Comparison of ENCODE assay signal across 25 mouse cellular contexts in genomic region chr14:120335366-120335765, GRCm38 (mm10). TPM values are rescaled to one million over a fixed set of nuclear protein-coding genes. Genes with fewer than 3 reads are reported as not detected.
DNase-seq lines count a peak whose midpoint lies in the region; ATAC-seq and TF ChIP-seq lines count a peak whose summit lies in the region.
"Had no signal": no experiment of that assay in that cellular context is flagged by ENCODE, and none has a peak within 500 bp of the region (broad histone marks: within the 10 kb centered on the region; RNA-seq: fewer than 3 reads in every experiment).

No protein-coding gene starts in this region.

- no peak overlapping the region for H3K4me2 ChIP-seq in heart, postnatal 0 days (ENCODE audit: low read depth, low read length)
- H3K4me2 ChIP-seq in midbrain, embryonic 11.5 days = no peak overlapping the region
- no peak overlapping the region for H3K4me2 ChIP-seq in midbrain, embryonic 14.5 days (ENCODE audit: low read length)
- H3K4me2 ChIP-seq: forebrain, embryonic 13.5 days; heart, embryonic 15.5 days; hindbrain, embryonic 14.5 days had no signal

- TF ChIP-seq POLR2A in heart, adult 2 months (IDR thresholded peaks at IDR 0.05; ENCODE audit: insufficient read depth, low read depth, low read length) = no peak

- H3K9me3 ChIP-seq in heart, postnatal 0 days (replicated peaks; ENCODE audit: control insufficient read depth, low read length) = no peaks in the 10 kb centered on the region
- H3K9me3 ChIP-seq in midbrain, embryonic 11.5 days (ENCODE audit: control insufficient read depth, low read length) = no peaks in the 10 kb centered on the region
- no peaks in the 10 kb centered on the region for H3K9me3 ChIP-seq in midbrain, embryonic 14.5 days (ENCODE audit: control insufficient read depth, low read length)
- H3K9me3 ChIP-seq: forebrain, embryonic 10.5 days; forebrain, embryonic 13.5 days; heart, embryonic 10.5 days; heart, embryonic 15.5 days had no signal

- H3K9ac ChIP-seq in heart, adult 2 months (ENCODE audit: low read depth, low read length) = no peak overlapping the region
- no peak overlapping the region for H3K9ac ChIP-seq in heart, postnatal 0 days (replicated peaks; ENCODE audit: low read depth, low read length)
- no peak overlapping the region for H3K9ac ChIP-seq in midbrain, embryonic 11.5 days (ENCODE audit: low read length)
- no peak overlapping the region for H3K9ac ChIP-seq in midbrain, embryonic 14.5 days (replicated peaks; ENCODE audit: low read length)
- H3K9ac ChIP-seq: forebrain, embryonic 13.5 days; heart, embryonic 15.5 days; hindbrain, embryonic 14.5 days had no signal

- peaks cover 47% of the 10 kb centered on the region for H3K36me3 ChIP-seq in heart, adult 2 months (ENCODE audit: control insufficient read depth, insufficient read depth, low read length)
- peaks cover 15% of the 10 kb centered on the region for H3K36me3 ChIP-seq in heart, postnatal 0 days (replicated peaks; ENCODE audit: control insufficient read depth, insufficient read depth, low read length)
- no peaks in the 10 kb centered on the region for H3K36me3 ChIP-seq in midbrain, embryonic 11.5 days (ENCODE audit: control insufficient read depth, insufficient read depth, low read length)
- H3K36me3 ChIP-seq in midbrain, embryonic 14.5 days (ENCODE audit: control insufficient read depth, insufficient read depth, low read length) = no peaks in the 10 kb centered on the region
- H3K36me3 ChIP-seq: heart, embryonic 15.5 days had no signal

- H3K79me2 ChIP-seq in heart, adult 2 months (replicated peaks; ENCODE audit: control insufficient read depth, insufficient read depth, low read length) = peaks cover 8% of the 10 kb centered on the region

- H3K4me1 ChIP-seq in heart, adult 2 months (ENCODE audit: control insufficient read depth, insufficient read depth, low read length) = peaks cover 38% of the 10 kb centered on the region
- peaks cover 46% of the 10 kb centered on the region for H3K4me1 ChIP-seq in heart, postnatal 0 days (ENCODE audit: control insufficient read depth, insufficient read depth)
- H3K4me1 ChIP-seq in midbrain, embryonic 11.5 days (ENCODE audit: control insufficient read depth, insufficient read depth, low read length) = peaks cover 19% of the 10 kb centered on the region
- H3K4me1 ChIP-seq in midbrain, embryonic 14.5 days (ENCODE audit: control insufficient read depth, insufficient read depth, low read length) = peaks cover 16% of the 10 kb centered on the region; the same call in 1 of the 2 replicates

- no peak for TF ChIP-seq CTCF in heart, adult 2 months (IDR thresholded peaks at IDR 0.05)
- no peak for TF ChIP-seq CTCF in heart, postnatal 0 days (IDR thresholded peaks at IDR 0.05; ENCODE audit: low read depth)

- peak; percentile 22 for DNase-seq in adrenal gland, postnatal 14 days
- DNase-seq in adrenal gland, postnatal 25 days = no peak
- no peak for DNase-seq in heart, adult 2 months
- DNase-seq in heart, adult 18-20 months = no peak
- DNase-seq in heart, postnatal 0 days (ENCODE audit: low spot score) = no peak
- DNase-seq in heart, postnatal 14 days = no peak
- DNase-seq in midbrain, embryonic 11.5 days (ENCODE audit: low spot score, missing footprints) = peak; percentile 72
- no peak for DNase-seq in midbrain, embryonic 14.5 days
- DNase-seq: adrenal gland, postnatal 10 days; cerebellum, adult 18-20 months; cerebellum, adult 9-10 months; cerebellum, postnatal 14 days; gastrocnemius, postnatal 14 days; heart, postnatal 4 days; kidney, adult 18-20 months had no signal

- 62% methylated on average over 9 of the region's 9 CpGs for WGBS in heart, adult 2 months
- WGBS in heart, postnatal 0 days = 75% methylated on average over 9 of the region's 9 CpGs
- 89% methylated on average over 9 of the region's 9 CpGs for WGBS in midbrain, embryonic 11.5 days
- 85% methylated on average over 9 of the region's 9 CpGs for WGBS in midbrain, embryonic 14.5 days

- H3K27me3 ChIP-seq in heart, adult 2 months (ENCODE audit: control insufficient read depth, insufficient read depth, low read length) = no peaks in the 10 kb centered on the region
- no peaks in the 10 kb centered on the region for H3K27me3 ChIP-seq in heart, postnatal 0 days (ENCODE audit: control insufficient read depth, insufficient read depth, low read length)
- H3K27me3 ChIP-seq in midbrain, embryonic 11.5 days (ENCODE audit: control insufficient read depth, insufficient read depth, low read length) = no peaks in the 10 kb centered on the region
- no peaks in the 10 kb centered on the region for H3K27me3 ChIP-seq in midbrain, embryonic 14.5 days (ENCODE audit: control insufficient read depth, insufficient read depth, low read length)
- H3K27me3 ChIP-seq: forebrain, embryonic 13.5 days; heart, embryonic 15.5 days; Patski had no signal

- no peak for ATAC-seq in heart, postnatal 0 days (ENCODE audit: insufficient read depth, low read depth)
- ATAC-seq in midbrain, embryonic 11.5 days (ENCODE audit: low FRiP score) = no peak
- no peak for ATAC-seq in midbrain, embryonic 14.5 days (ENCODE audit: low FRiP score, low TSS enrichment)
- ATAC-seq: forebrain, embryonic 13.5 days; forebrain, embryonic 16.5 days; hindbrain, postnatal 0 days; inflammation-experienced regulatory T-cells, adult 6 months; intestine, embryonic 16.5 days; Patski had no signal

- TF ChIP-seq EP300 in heart, adult 2 months (IDR thresholded peaks at IDR 0.05; ENCODE audit: insufficient read depth, low read depth, low read length) = 0 out of 2 replicates have a peak, but pooled peaks have one; percentile 14
- TF ChIP-seq EP300 in heart, postnatal 0 days (IDR thresholded peaks at IDR 0.05; ENCODE audit: low read depth) = no peak

- H3K27ac ChIP-seq in heart, adult 2 months = no peak overlapping the region
- peak overlapping the region; percentile 20; the same call in 1 of the 2 replicates for H3K27ac ChIP-seq in heart, postnatal 0 days (ENCODE audit: low read depth)
- no peak overlapping the region for H3K27ac ChIP-seq in midbrain, embryonic 11.5 days (ENCODE audit: low read depth, low read length)
- no peak overlapping the region for H3K27ac ChIP-seq in midbrain, embryonic 14.5 days (replicated peaks; ENCODE audit: low read depth, low read length)
- H3K27ac ChIP-seq: forebrain, embryonic 10.5 days; forebrain, embryonic 13.5 days; heart, embryonic 10.5 days; hindbrain, embryonic 14.5 days; hindbrain, postnatal 0 days had no signal

- H3K4me3 ChIP-seq in heart, adult 2 months = no peak overlapping the region
- no peak overlapping the region for H3K4me3 ChIP-seq in heart, postnatal 0 days (ENCODE audit: low read depth, low read length)
- no peak overlapping the region for H3K4me3 ChIP-seq in midbrain, embryonic 11.5 days (ENCODE audit: low read depth, low read length)
- no peak overlapping the region for H3K4me3 ChIP-seq in midbrain, embryonic 14.5 days (replicated peaks; ENCODE audit: low read depth, low read length)
- H3K4me3 ChIP-seq: forebrain, embryonic 10.5 days; forebrain, embryonic 13.5 days; heart, embryonic 10.5 days; heart, embryonic 15.5 days had no signal

- intact Hi-C loops in heart, adult 2 months (cut with DNase I) = loop anchor here (5.0 kb wide), 2 partner anchors 52 to 58 kb away; partner anchors contain the start of gene Mbnl2
- intact Hi-C loops in heart, postnatal 14 days (cut with DNase I) = loop anchor here (5.0 kb wide), 1 partner anchor 58 kb away; the partner anchor contains the start of gene Mbnl2

RNA-seq across cellular contexts. Expression of gene Mbnl2, which starts 59.9 kb away (rescaled TPM):
- 206 and 223 TPM in 2 replicates for total RNA-seq in adrenal gland, postnatal 14 days (2021)
- total RNA-seq in adrenal gland, postnatal 25 days (2021) = 202 and 226 TPM in 2 replicates
- 100 to 1,000 TPM; 221 to 258 TPM for total RNA-seq in heart, adult 2 months (2021)
- 91.1 and 133 TPM in 2 replicates for polyA plus RNA-seq in heart, adult 2 months (2012; rRNA removed)
- 100 to 1,000 TPM; 218 to 240 TPM for total RNA-seq in heart, adult 18-20 months (2021)
- total RNA-seq in heart, postnatal 0 days (2014; rRNA removed; ENCODE audit: low replicate concordance) = 288 and 337 TPM in 2 replicates
- polyA plus RNA-seq in heart, postnatal 0 days (2015; fragmentation: Nextera tagmentation; extraction: Ambion mirVana) = 136 and 137 TPM in 2 replicates
- 100 to 1,000 TPM; 237 to 252 TPM for total RNA-seq in heart, postnatal 14 days (2021)
- 36.4 and 40.8 TPM in 2 replicates for polyA plus RNA-seq in midbrain, embryonic 11.5 days (2014; fragmentation: Nextera tagmentation; extraction: Ambion mirVana)
- 13.0 and 22.5 TPM in 2 replicates for polyA plus RNA-seq in midbrain, embryonic 14.5 days (2014; fragmentation: Nextera tagmentation; extraction: Ambion mirVana)

Comparison
In these comparisons a context has a peak if more than half of its experiments do, and no peak if none do; other contexts are left out.
1. DNase-seq: peak in adrenal gland, postnatal 14 days (single experiment) and midbrain, embryonic 11.5 days (single experiment); none in adrenal gland, postnatal 25 days (single experiment), heart, adult 2 months (0 of 2), heart, adult 18-20 months (0 of 2), heart, postnatal 0 days (single experiment), heart, postnatal 14 days (0 of 2) and midbrain, embryonic 14.5 days (single experiment).